Comparison of ENCODE assay signal across 8 mouse cellular contexts in genomic region chr9:106891829-106892551, GRCm38 (mm10). TPM values are rescaled to one million over a fixed set of nuclear protein-coding genes. Genes with fewer than 3 reads are reported as not detected.
A peak's percentile ranks its signal among the peaks of the same experiment; 100 is the strongest.
DNase-seq lines count a peak whose midpoint lies in the region; ATAC-seq and TF ChIP-seq lines count a peak whose summit lies in the region.

Gene Manf, minus strand, starts transcription at chr9:106891979.

- H3K36me3 ChIP-seq in MEL (ENCODE audit: control insufficient read depth in 1 of 2, insufficient read depth in 2 of 2, low read length in 2 of 2): peaks cover 3 to 26% of the 10 kb centered on the region in 2 experiments
- peaks cover 44% of the 10 kb centered on the region for H3K36me3 ChIP-seq in forebrain, postnatal 0 days (ENCODE audit: insufficient read depth)
- peaks cover 24% of the 10 kb centered on the region for H3K36me3 ChIP-seq in lung, embryonic 15.5 days

- TF ChIP-seq EP300 in MEL (IDR thresholded peaks at IDR 0.05; ENCODE audit: low read depth in 1 of 2, low read length in 2 of 2): no peak; a peak in 1 of 4 replicates

- ATAC-seq in forebrain, postnatal 0 days: peak; percentile 98
- ATAC-seq in lung, embryonic 15.5 days (ENCODE audit: borderline replicate concordance, extremely low read depth, low FRiP score, low TSS enrichment): peak; percentile 99

- H3K4me3 ChIP-seq in MEL (ENCODE audit: control insufficient read depth in 1 of 2, insufficient read depth in 1 of 2, low read depth in 2 of 2, low read length in 2 of 2): peak within 1 kb of the TSS; percentile 95 to 96
- peak within 1 kb of the TSS; percentile 86 for H3K4me3 ChIP-seq in cerebellum, adult 2 months (replicated peaks; ENCODE audit: insufficient read depth, low read depth, low read length)
- peak within 1 kb of the TSS; percentile 87 for H3K4me3 ChIP-seq in forebrain, postnatal 0 days (ENCODE audit: low read depth, low read length)
- H3K4me3 ChIP-seq in lung, embryonic 15.5 days: peak within 1 kb of the TSS; percentile 91

- peak; percentile 81 to 91 for TF ChIP-seq POLR2A in MEL (IDR thresholded peaks at IDR 0.05; ENCODE audit: control insufficient read depth in 1 of 2, insufficient read depth in 1 of 2, low read depth in 1 of 2, low read length in 2 of 2, poor library complexity in 1 of 2)
- peak; percentile 92 for TF ChIP-seq POLR2A in cerebellum, adult 2 months (IDR thresholded peaks at IDR 0.05; ENCODE audit: borderline replicate concordance, insufficient read depth, low read length)

- H3K79me2 ChIP-seq in MEL (ENCODE audit: control insufficient read depth, insufficient read depth, low read length, poor library complexity): peaks cover 27% of the 10 kb centered on the region

- peaks cover 3 to 4% of the 10 kb centered on the region in 2 experiments; a peak in 2 of 4 replicates for H3K27me3 ChIP-seq in MEL (ENCODE audit: control insufficient read depth in 1 of 2, insufficient read depth in 2 of 2, low read length in 2 of 2)
- H3K27me3 ChIP-seq in cerebellum, adult 2 months (ENCODE audit: control insufficient read depth, insufficient read depth, low read length): no peaks in the 10 kb centered on the region
- H3K27me3 ChIP-seq in forebrain, postnatal 0 days (ENCODE audit: insufficient read depth, low read length): no peaks in the 10 kb centered on the region
- H3K27me3 ChIP-seq in lung, embryonic 15.5 days: no peaks in the 10 kb centered on the region

- no peak for TF ChIP-seq RAD21 in MEL (IDR thresholded peaks at IDR 0.05; ENCODE audit: low read depth, low read length)

- WGBS in cerebellum, adult 2 months: under 1% methylated on average over 59 of the region's 59 CpGs
- 2% methylated on average over 59 of the region's 59 CpGs for WGBS in forebrain, postnatal 0 days
- WGBS in lung, embryonic 15.5 days: 0% methylated on average over 59 of the region's 59 CpGs

- H3K4me2 ChIP-seq in forebrain, postnatal 0 days (ENCODE audit: low read depth): peak within 1 kb of the TSS; percentile 74
- peak within 1 kb of the TSS; percentile 85 for H3K4me2 ChIP-seq in lung, embryonic 15.5 days

- no peak for TF ChIP-seq CTCF in MEL (IDR thresholded peaks at IDR 0.05 in 2 of 3, conservative IDR thresholded peaks at IDR 0.05 in 1 of 3; ENCODE audit: control insufficient read depth in 1 of 3, insufficient read depth in 1 of 3, low read depth in 2 of 3, low read length in 3 of 3, poor library complexity in 1 of 3, severe bottlenecking in 1 of 3)
- no peak for TF ChIP-seq CTCF in cerebellum, adult 2 months (IDR thresholded peaks at IDR 0.05; ENCODE audit: borderline replicate concordance, insufficient read depth, low read depth, low read length)
- peak; percentile 57 for TF ChIP-seq CTCF in forebrain, postnatal 0 days (IDR thresholded peaks at IDR 0.05; ENCODE audit: low read depth)

- H3K9me3 ChIP-seq in MEL (replicated peaks; ENCODE audit: insufficient read depth, low read length): no peaks in the 10 kb centered on the region
- H3K9me3 ChIP-seq in forebrain, postnatal 0 days (ENCODE audit: low read length): no peaks in the 10 kb centered on the region
- H3K9me3 ChIP-seq in lung, embryonic 15.5 days: no peaks in the 10 kb centered on the region

- peak within 1 kb of the TSS; percentile 87 for H3K9ac ChIP-seq in MEL (ENCODE audit: control insufficient read depth, low read depth, low read length, poor library complexity, severe bottlenecking)
- H3K9ac ChIP-seq in forebrain, postnatal 0 days: peak within 1 kb of the TSS; percentile 87
- peak within 1 kb of the TSS; percentile 92 for H3K9ac ChIP-seq in lung, embryonic 15.5 days

- H3K27ac ChIP-seq in MEL (ENCODE audit: control insufficient read depth, low read depth, low read length): peak within 1 kb of the TSS; percentile 86
- H3K27ac ChIP-seq in cerebellum, adult 2 months (ENCODE audit: insufficient read depth, low read length): peak within 1 kb of the TSS; percentile 60
- peak within 1 kb of the TSS; percentile 89 for H3K27ac ChIP-seq in forebrain, postnatal 0 days (ENCODE audit: low read depth, low read length)
- H3K27ac ChIP-seq in lung, embryonic 15.5 days: peak within 1 kb of the TSS; percentile 97

- peak; percentile 99 for DNase-seq in MEL (ENCODE audit: low read depth, low spot score)
- DNase-seq in cerebellum, adult 2 months: peak; percentile 98 to 99
- DNase-seq in forebrain, postnatal 0 days: peak; percentile 98
- peak; percentile 96 for DNase-seq in heart, postnatal 4 days
- DNase-seq in layer of hippocampus, adult 8-10 months (ENCODE audit: low spot score in 2 of 2): peak; percentile 98 to 99
- DNase-seq in ovary, adult 18-20 months (ENCODE audit: low spot score): peak; percentile 98
- DNase-seq in thymus, postnatal 0 days (ENCODE audit: low spot score): peak; percentile 98

- H3K4me1 ChIP-seq in MEL (ENCODE audit: control insufficient read depth in 1 of 2, insufficient read depth in 2 of 2, low read length in 2 of 2): peaks cover 6 to 24% of the 10 kb centered on the region in 2 experiments; a peak in 3 of 4 replicates
- H3K4me1 ChIP-seq in cerebellum, adult 2 months (ENCODE audit: control insufficient read depth, insufficient read depth, low read length): peaks cover 3% of the 10 kb centered on the region; the same call in 1 of the 2 replicates
- peaks cover 7% of the 10 kb centered on the region; the same call in 1 of the 2 replicates for H3K4me1 ChIP-seq in forebrain, postnatal 0 days (ENCODE audit: insufficient read depth)
- peaks cover 43% of the 10 kb centered on the region for H3K4me1 ChIP-seq in lung, embryonic 15.5 days

TF ChIP-seq in MEL, 35 proteins besides CTCF, POLR2A, EP300 and RAD21 (continues in another document):
- no peak for TF ChIP-seq CHD1 (IDR thresholded peaks at IDR 0.05; ENCODE audit: low read depth, low read length)
- peak; percentile 76 for TF ChIP-seq ELF1 (IDR thresholded peaks at IDR 0.05; ENCODE audit: low read depth, low read length)
- no peak for TF ChIP-seq ZKSCAN1 (IDR thresholded peaks at IDR 0.05; ENCODE audit: low read depth, low read length)
- TF ChIP-seq JUND (IDR thresholded peaks at IDR 0.05; ENCODE audit: low read depth, low read length): no peak
- peak; percentile 96 for TF ChIP-seq MAX (IDR thresholded peaks at IDR 0.05; ENCODE audit: low read length)
- peak; percentile 92 for TF ChIP-seq MYC (IDR thresholded peaks at IDR 0.05; ENCODE audit: low read depth, low read length)
- no peak for TF ChIP-seq BHLHE40 (IDR thresholded peaks at IDR 0.05; ENCODE audit: borderline replicate concordance, low read depth, low read length)
- TF ChIP-seq HCFC1 (IDR thresholded peaks at IDR 0.05; ENCODE audit: low read depth, low read length): peak; percentile 90
- TF ChIP-seq ETS1 (IDR thresholded peaks at IDR 0.05; ENCODE audit: low read depth, low read length): no peak
- TF ChIP-seq SIN3A (IDR thresholded peaks at IDR 0.05; ENCODE audit: low read length): peak; percentile 97
- peak; percentile 69 for TF ChIP-seq KAT2A (conservative IDR thresholded peaks at IDR 0.05; ENCODE audit: low read depth, low read length)
- peak; percentile 85 for TF ChIP-seq USF1 (IDR thresholded peaks at IDR 0.05; ENCODE audit: low read depth, low read length)
- no peak for TF ChIP-seq TAL1 (IDR thresholded peaks at IDR 0.05; ENCODE audit: low read length)
- TF ChIP-seq MXI1 (IDR thresholded peaks at IDR 0.05; ENCODE audit: low read depth, low read length): peak; percentile 98
- no peak for TF ChIP-seq GABPA (IDR thresholded peaks at IDR 0.05; ENCODE audit: low read depth, low read length)
- peak; percentile 80 for TF ChIP-seq TBP (IDR thresholded peaks at IDR 0.05; ENCODE audit: low read depth, low read length)
- peak; percentile 39; the same call in 1 of the 2 replicates for TF ChIP-seq NRF1 (IDR thresholded peaks at IDR 0.05; ENCODE audit: insufficient read depth, low read depth, low read length, poor library complexity, severe bottlenecking)
- peak in 1 of 2 experiments; percentile 28; a peak in 1 of 4 replicates for TF ChIP-seq USF2 (IDR thresholded peaks at IDR 0.05; ENCODE audit: borderline replicate concordance in 1 of 2, insufficient read depth in 1 of 2, low read depth in 1 of 2, low read length in 2 of 2)
- peak; percentile 52 for TF ChIP-seq TCF12 (IDR thresholded peaks at IDR 0.05; ENCODE audit: low read depth, low read length)
- TF ChIP-seq MYB (IDR thresholded peaks at IDR 0.05; ENCODE audit: low read depth, low read length): no peak
- no peak for TF ChIP-seq SMC3 (IDR thresholded peaks at IDR 0.05; ENCODE audit: low read depth, low read length)
- TF ChIP-seq MEF2A (IDR thresholded peaks at IDR 0.05; ENCODE audit: extremely low read depth, insufficient replicate concordance, low read depth, low read length, poor library complexity, severe bottlenecking): no peak
- TF ChIP-seq CHD2 (IDR thresholded peaks at IDR 0.05; ENCODE audit: low read length): peak; percentile 85
- 0 out of 2 replicates have a peak, but pooled peaks have one; percentile 18 for TF ChIP-seq RCOR1 (IDR thresholded peaks at IDR 0.05; ENCODE audit: low read depth, low read length)
- TF ChIP-seq UBTF (IDR thresholded peaks at IDR 0.05; ENCODE audit: borderline replicate concordance, insufficient read depth, low read depth, low read length): no peak
- TF ChIP-seq MAZ (IDR thresholded peaks at IDR 0.05; ENCODE audit: low read depth, low read length): 0 out of 2 replicates have a peak, but pooled peaks have one; percentile 47
- 0 out of 2 replicates have a peak, but pooled peaks have one; percentile 54 for TF ChIP-seq POLR2AphosphoS5 (IDR thresholded peaks at IDR 0.05; ENCODE audit: borderline replicate concordance, low read depth, low read length)
- no peak for TF ChIP-seq GATA1 (IDR thresholded peaks at IDR 0.05; ENCODE audit: low read depth, low read length)
- no peak for TF ChIP-seq ZC3H11A (IDR thresholded peaks at IDR 0.05; ENCODE audit: low read depth, low read length)
- no peak for TF ChIP-seq ZNF384 (IDR thresholded peaks at IDR 0.05; ENCODE audit: low read depth, low read length)

RNA-seq across cellular contexts. Expression of gene Manf, which starts in this region (rescaled TPM):
- 209 and 316 TPM in 2 replicates for total RNA-seq in MEL (2012; rRNA removed)
- polyA plus RNA-seq in MEL (2012; ENCODE audit: insufficient read depth in 1 of 2, insufficient read length in 2 of 2, low read depth in 1 of 2, low replicate concordance in 2 of 2, missing spikeins in 1 of 2): 100 to 1,000 TPM in 1 of 2 experiments, not detected in 1; 289 TPM
- polyA plus RNA-seq in cerebellum, adult 2 months (2012; rRNA removed): 54.9 and 67.1 TPM in 2 replicates
- 49.5 and 61.9 TPM in 2 replicates for total RNA-seq in forebrain, postnatal 0 days (2014; rRNA removed)
- polyA plus RNA-seq in forebrain, postnatal 0 days (2015; fragmentation: Nextera tagmentation; extraction: Ambion mirVana): 135 and 151 TPM in 2 replicates
- total RNA-seq in heart, postnatal 4 days (2021): 100 to 1,000 TPM; 137 to 160 TPM
- 100 to 1,000 TPM in 2 of 4 experiments, 10 to 100 TPM in 2; 86.3 to 179 (median 133) TPM for total RNA-seq in layer of hippocampus, adult 8-10 months (2022)
- 269 and 298 TPM in 2 replicates for polyA plus RNA-seq in lung, embryonic 15.5 days (2015; fragmentation: Nextera tagmentation; extraction: Ambion mirVana)
- polyA plus RNA-seq in thymus, postnatal 0 days (2015; fragmentation: Nextera tagmentation; extraction: Ambion mirVana): 221 and 276 TPM in 2 replicates

Comparison
In these comparisons a context has a peak if more than half of its experiments do, and no peak if none do; other contexts are left out.
1. Peak in every context shown above with its lines: DNase-seq, ATAC-seq, H3K4me3 ChIP-seq and H3K27ac ChIP-seq.